Comparison of ENCODE assay signal across 8 mouse cellular contexts in the genomic region with DNA sequence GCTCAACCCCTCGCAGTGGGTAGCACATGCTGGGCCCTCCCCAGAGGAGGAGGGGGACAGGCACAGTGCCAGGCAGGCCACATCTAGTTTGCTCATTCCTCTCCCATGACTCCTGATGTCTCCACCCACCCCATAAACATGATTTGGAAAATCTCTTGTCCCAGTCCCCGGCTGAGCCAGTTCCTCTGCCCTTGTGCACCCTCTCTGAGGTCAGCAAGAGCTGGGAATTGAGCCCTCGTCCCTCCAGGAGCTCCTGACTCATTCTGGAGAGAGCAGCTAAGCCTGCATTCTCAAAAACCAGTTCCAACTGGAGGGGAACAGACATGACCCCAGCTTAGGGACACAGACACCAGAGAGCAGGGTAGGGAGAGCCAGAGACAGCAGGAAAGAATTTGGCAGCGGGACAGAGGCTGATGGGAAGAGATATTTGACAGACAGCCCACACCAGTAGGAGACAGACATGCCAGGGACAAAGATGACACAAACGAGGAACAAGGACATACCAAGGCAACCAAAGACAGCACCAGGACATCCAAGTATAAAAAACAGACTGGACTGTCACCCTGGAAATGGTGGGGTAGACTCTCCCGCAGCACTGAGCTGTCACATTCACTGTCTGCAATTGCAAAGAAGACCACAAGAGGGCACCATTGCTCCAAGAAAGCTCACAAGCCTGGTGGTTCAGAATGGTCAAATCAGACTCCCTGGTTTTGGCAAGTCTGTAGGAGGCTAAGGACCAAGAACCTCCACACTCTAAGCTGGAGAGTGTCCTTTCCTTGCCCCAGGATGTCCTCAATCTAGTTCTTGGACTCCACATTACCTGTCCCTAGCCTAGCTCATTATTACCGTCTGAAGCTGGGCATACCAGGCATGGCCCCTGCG. TPM values are rescaled to one million over a fixed set of nuclear protein-coding genes. Genes with fewer than 3 reads are reported as not detected.
A peak's percentile ranks its signal among the peaks of the same experiment; 100 is the strongest.
DNase-seq lines count a peak whose midpoint lies in the region; ATAC-seq lines count a peak whose summit lies in the region.

No protein-coding gene starts in this region.

- no peak overlapping the region for H3K27ac ChIP-seq in embryonic facial prominence, embryonic 13.5 days
- no peak overlapping the region for H3K27ac ChIP-seq in kidney, embryonic 15.5 days
- H3K27ac ChIP-seq in liver, embryonic 11.5 days (ENCODE audit: low read depth, low read length): no peak overlapping the region
- H3K27ac ChIP-seq in neural tube, embryonic 14.5 days (ENCODE audit: low read depth, low read length): no peak overlapping the region

- no peaks in the 10 kb centered on the region for H3K27me3 ChIP-seq in embryonic facial prominence, embryonic 13.5 days
- no peaks in the 10 kb centered on the region for H3K27me3 ChIP-seq in kidney, embryonic 15.5 days
- H3K27me3 ChIP-seq in liver, embryonic 11.5 days (replicated peaks; ENCODE audit: control insufficient read depth, insufficient read depth, low read length): no peaks in the 10 kb centered on the region
- no peaks in the 10 kb centered on the region for H3K27me3 ChIP-seq in neural tube, embryonic 14.5 days (ENCODE audit: control insufficient read depth, insufficient read depth, low read length)

- H3K36me3 ChIP-seq in embryonic facial prominence, embryonic 13.5 days: no peaks in the 10 kb centered on the region
- H3K36me3 ChIP-seq in kidney, embryonic 15.5 days: no peaks in the 10 kb centered on the region
- no peaks in the 10 kb centered on the region for H3K36me3 ChIP-seq in liver, embryonic 11.5 days (ENCODE audit: control insufficient read depth, insufficient read depth, low read length)
- H3K36me3 ChIP-seq in neural tube, embryonic 14.5 days (ENCODE audit: control insufficient read depth, insufficient read depth, low read length): no peaks in the 10 kb centered on the region

- DNase-seq in CD4-positive, CD25-positive, alpha-beta regulatory T cell, adult 2 months (ENCODE audit: low read depth, low spot score): peak; percentile 88
- peak; percentile 62 to 75 for DNase-seq in adrenal gland, postnatal 4 days (ENCODE audit: low spot score in 2 of 2)
- peak; percentile 88 to 94 for DNase-seq in heart, adult 9 months (ENCODE audit: low spot score in 2 of 2)
- DNase-seq in liver, embryonic 11.5 days (ENCODE audit: low spot score): peak; percentile 64
- DNase-seq in thymus, adult 18-20 months: peak; percentile 53 to 77

- H3K4me2 ChIP-seq in embryonic facial prominence, embryonic 13.5 days: no peak overlapping the region
- H3K4me2 ChIP-seq in kidney, embryonic 15.5 days: no peak overlapping the region
- H3K4me2 ChIP-seq in liver, embryonic 11.5 days: no peak overlapping the region
- no peak overlapping the region for H3K4me2 ChIP-seq in neural tube, embryonic 14.5 days (ENCODE audit: low read depth, low read length)

- 0 out of 2 replicates have a peak overlapping the region, but pooled peaks have one; percentile 6 for H3K9ac ChIP-seq in embryonic facial prominence, embryonic 13.5 days
- no peak overlapping the region for H3K9ac ChIP-seq in kidney, embryonic 15.5 days
- H3K9ac ChIP-seq in liver, embryonic 11.5 days (ENCODE audit: low read depth, low read length): no peak overlapping the region
- H3K9ac ChIP-seq in neural tube, embryonic 14.5 days (replicated peaks; ENCODE audit: low read depth, low read length): no peak overlapping the region

- peaks cover 16% of the 10 kb centered on the region for H3K4me1 ChIP-seq in embryonic facial prominence, embryonic 13.5 days
- H3K4me1 ChIP-seq in kidney, embryonic 15.5 days: peaks cover 14% of the 10 kb centered on the region
- H3K4me1 ChIP-seq in liver, embryonic 11.5 days (replicated peaks; ENCODE audit: control insufficient read depth, insufficient read depth, low read length): no peaks in the 10 kb centered on the region
- H3K4me1 ChIP-seq in neural tube, embryonic 14.5 days (ENCODE audit: control insufficient read depth, insufficient read depth, low read length): no peaks in the 10 kb centered on the region

- no peak for ATAC-seq in embryonic facial prominence, embryonic 13.5 days (ENCODE audit: insufficient number of reproducible peaks, insufficient read depth, low FRiP score, low TSS enrichment, low read depth)
- peak; percentile 50 for ATAC-seq in kidney, embryonic 15.5 days (replicated peaks; ENCODE audit: low FRiP score)
- ATAC-seq in liver, embryonic 11.5 days (replicated peaks; ENCODE audit: low FRiP score): no peak
- ATAC-seq in neural tube, embryonic 14.5 days (ENCODE audit: low read depth): peak; percentile 72

- H3K4me3 ChIP-seq in embryonic facial prominence, embryonic 13.5 days: no peak overlapping the region
- no peak overlapping the region for H3K4me3 ChIP-seq in kidney, embryonic 15.5 days (replicated peaks)
- H3K4me3 ChIP-seq in liver, embryonic 11.5 days (ENCODE audit: low read depth, low read length): no peak overlapping the region
- H3K4me3 ChIP-seq in neural tube, embryonic 14.5 days (ENCODE audit: low read depth, low read length): no peak overlapping the region

- no peaks in the 10 kb centered on the region for H3K9me3 ChIP-seq in embryonic facial prominence, embryonic 13.5 days
- H3K9me3 ChIP-seq in kidney, embryonic 15.5 days (replicated peaks): no peaks in the 10 kb centered on the region
- no peaks in the 10 kb centered on the region for H3K9me3 ChIP-seq in liver, embryonic 11.5 days (ENCODE audit: control insufficient read depth, low read length)
- no peaks in the 10 kb centered on the region for H3K9me3 ChIP-seq in neural tube, embryonic 14.5 days (ENCODE audit: control insufficient read depth, low read length)

- 44% methylated on average over 8 of the region's 8 CpGs for WGBS in embryonic facial prominence, embryonic 13.5 days
- 37% methylated on average over 8 of the region's 8 CpGs for WGBS in kidney, embryonic 15.5 days
- 52% methylated on average over 8 of the region's 8 CpGs for WGBS in liver, embryonic 11.5 days
- 48% methylated on average over 8 of the region's 8 CpGs for WGBS in neural tube, embryonic 14.5 days

RNA-seq across cellular contexts. Expression of a gene that starts 58.8 kb away (rescaled TPM):
- total RNA-seq in adrenal gland, postnatal 4 days (2021): 10 to 100 TPM; 44.1 to 46.3 TPM
- 4.3 and 5.6 TPM in 2 replicates for polyA plus RNA-seq in embryonic facial prominence, embryonic 13.5 days (2015; fragmentation: Nextera tagmentation; extraction: Ambion mirVana)
- polyA plus RNA-seq in kidney, embryonic 15.5 days (2015; fragmentation: Nextera tagmentation; extraction: Ambion mirVana): 9.6 and 10.2 TPM in 2 replicates
- 0.18 TPM in 1 of 2 replicates, not detected in the other for polyA plus RNA-seq in liver, embryonic 11.5 days (2014; fragmentation: Nextera tagmentation; extraction: Ambion mirVana)
- polyA plus RNA-seq in neural tube, embryonic 14.5 days (2014; fragmentation: Nextera tagmentation; extraction: Ambion mirVana): 4.6 and 11.6 TPM in 2 replicates

Comparison
In these comparisons a context has a peak if more than half of its experiments do, and no peak if none do; other contexts are left out.
1. ATAC-seq: peak in kidney, embryonic 15.5 days (single experiment) and neural tube, embryonic 14.5 days (single experiment); none in embryonic facial prominence, embryonic 13.5 days (single experiment) and liver, embryonic 11.5 days (single experiment).
2. Peak in every context shown above with its lines, with median percentiles within 50 percentile points of each other: DNase-seq.